Mouse (Mus musculus) gastrocnemius, postnatal 36 days (tissue): ENCODE measurements around the gene Fgfr2. TPM values are rescaled to one million over a fixed set of nuclear protein-coding genes. Genes with fewer than 3 reads are reported as not detected.
"Not testable (repeated sequence)": the region's sequence is repeated elsewhere in the genome, so short reads cannot be mapped to it uniquely, and the experiment has no call there.

Experiments used
- DNase-seq, 2 experiments: peaks; one replicate each; pipeline ENCODE4 v3.0.0; 2022
- intact Hi-C: fragments of 180-260 bp; cut with DNase I; formaldehyde crosslinking; loops from one replicate; pipeline ENCODE4 v1.15.1; 2025
- microRNA-seq, 2 experiments: library from miRNA; unstranded; fragments of <30 nt; microRNA quantifications; one replicate each; pipeline ENCODE4 v1.2.0; 2021
- total RNA-seq, 2 experiments: library from RNA; stranded (reverse); gene quantifications; 2 replicates each; pipeline ENCODE4 v1.2.3; 2021

The Fgfr2 gene
- total RNA-seq, 2 experiments from 2014 or later = 0.28 to 0.49 TPM

- no peak for DNase-seq
- intact Hi-C loops = loop anchor here (10.0 kb wide), 1 partner anchor 212 kb away; no protein-coding TSS in a partner anchor
These were observed 2975.9 kb downstream of the Fgfr2 start for GRCm38 (mm10) chr7:130147230-130147629.

- DNase-seq = no peak
- intact Hi-C loops = loop anchor here (10.0 kb wide), 1 partner anchor 210 kb away; no protein-coding TSS in a partner anchor
These were observed 2977.9 kb downstream of the Fgfr2 start for GRCm38 (mm10) chr7:130145211-130145610.

DNA sequence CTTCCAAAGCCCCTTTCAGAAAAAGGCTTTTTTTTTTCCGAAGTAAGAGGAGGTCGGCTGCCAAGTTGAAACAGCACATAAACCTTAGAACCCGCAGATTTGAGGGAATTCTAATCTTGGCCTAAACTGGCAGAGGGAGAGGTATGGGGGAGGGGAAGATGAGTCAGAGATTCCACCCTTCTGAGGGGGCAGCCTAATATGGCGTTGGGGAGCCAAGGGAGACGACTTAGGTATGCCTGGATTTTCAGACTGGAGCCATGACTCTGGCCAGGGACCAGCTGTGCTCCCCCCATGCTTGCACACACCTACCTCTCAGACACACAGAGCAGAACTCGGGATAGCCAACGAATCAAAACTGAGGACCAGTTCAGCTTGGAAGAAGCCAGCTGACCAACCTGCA, 2979.8 kb downstream of the Fgfr2 start:
- intact Hi-C loops = loop anchor here (10.0 kb wide), 1 partner anchor 209 kb away; no protein-coding TSS in a partner anchor
- DNase-seq = no peak

- intact Hi-C loops = loop anchor here (10.0 kb wide), 1 partner anchor 206 kb away; no protein-coding TSS in a partner anchor
- DNase-seq = no peak
These were observed 2981.9 kb downstream of the Fgfr2 start for GRCm38 (mm10) chr7:130141088-130141873.

GRCm38 (mm10) chr7:130134924-130135365, 2988.2 kb downstream of the Fgfr2 start:
- intact Hi-C loops = no loop called here
- DNase-seq = no peak

GRCm38 (mm10) chr7:130134428-130134827, 2988.7 kb downstream of the Fgfr2 start:
- intact Hi-C loops = not testable (repeated sequence)

DNA sequence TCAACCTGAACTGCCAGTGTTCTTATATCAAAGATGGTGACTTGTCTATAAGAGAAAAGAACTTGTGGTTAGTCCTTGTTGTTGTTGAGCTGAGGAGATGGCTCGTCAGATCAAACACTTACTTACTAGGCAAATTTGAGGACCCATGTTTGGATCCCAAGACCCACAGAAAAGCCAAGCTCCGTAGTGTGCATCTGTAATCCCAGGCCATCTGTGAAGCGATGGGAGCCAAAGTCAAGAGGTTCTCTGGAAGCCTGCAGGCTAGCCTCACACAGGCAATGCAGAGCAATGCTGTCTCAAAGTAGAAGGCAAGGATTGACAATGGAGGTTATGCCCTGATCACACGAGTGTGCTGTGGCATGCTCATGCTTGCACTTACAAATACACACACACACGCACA, 2992.9 kb downstream of the Fgfr2 start:
- DNase-seq = no peak
- intact Hi-C loops = no loop called here

More at GRCm38 (mm10) chr7:130134428-130134827, 2988.7 kb downstream of the Fgfr2 start:
- not testable (repeated sequence) for DNase-seq

- intact Hi-C loops = no loop called here
- no peak for DNase-seq
These were observed 2993.7 kb downstream of the Fgfr2 start for GRCm38 (mm10) chr7:130129359-130129960.

DNA sequence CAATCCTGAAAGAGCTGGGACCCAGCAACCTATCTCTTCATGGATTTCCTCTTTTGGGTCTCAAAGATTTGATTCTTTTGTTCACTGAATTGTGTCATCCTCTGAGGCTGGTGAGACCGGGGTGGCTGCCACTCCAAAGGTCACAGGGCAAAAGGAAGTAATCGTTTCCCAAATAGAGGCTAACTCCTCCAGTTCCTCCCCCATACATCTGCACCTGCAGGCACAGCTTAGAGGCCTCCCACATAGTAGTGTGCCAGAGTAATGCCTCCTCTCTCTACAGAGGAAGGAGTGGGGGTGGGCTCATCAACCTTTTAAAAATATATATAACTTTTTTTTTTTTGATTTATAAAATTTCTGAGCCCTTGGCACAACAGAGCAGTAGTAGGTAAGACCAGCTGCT, 3001.6 kb downstream of the Fgfr2 start:
- no peak for DNase-seq
- intact Hi-C loops = no loop called here

GRCm38 (mm10) chr7:130119466-130119865, 3003.7 kb downstream of the Fgfr2 start:
- intact Hi-C loops = no loop called here
- no peak for DNase-seq

- intact Hi-C loops = no loop called here
- no peak for DNase-seq
These were observed 3004.4 kb downstream of the Fgfr2 start for GRCm38 (mm10) chr7:130118726-130119125.

DNA sequence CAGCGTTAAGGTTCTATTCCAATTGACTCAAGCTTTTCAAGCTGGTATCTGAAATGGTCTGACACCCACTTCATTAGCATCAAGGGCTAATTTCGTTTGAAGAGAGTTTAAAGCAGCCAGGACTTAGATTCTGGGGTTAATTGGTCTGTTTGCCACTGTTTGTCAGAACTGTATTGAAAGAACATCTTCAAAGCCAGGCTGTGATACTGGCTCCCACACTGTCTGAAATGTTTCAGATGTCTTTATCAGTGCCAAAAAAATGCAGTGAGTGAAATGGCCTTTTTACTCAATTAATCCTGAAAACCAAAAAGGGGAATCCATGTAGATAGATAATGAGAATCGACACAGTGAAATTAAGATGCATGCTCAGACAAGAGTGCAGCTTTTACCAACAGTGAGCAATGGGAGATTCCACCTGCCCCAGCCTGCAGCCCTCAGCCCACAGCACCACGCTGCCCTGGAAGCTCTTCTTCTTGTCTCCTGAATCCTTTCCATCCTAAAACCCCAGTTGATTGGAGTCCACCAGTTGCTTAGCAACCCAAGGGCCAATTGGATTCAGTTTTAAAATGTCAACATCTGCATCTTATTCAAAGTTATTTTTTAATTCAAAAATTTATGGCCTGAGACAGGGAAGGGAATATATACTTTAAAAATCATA, 3005.6 kb downstream of the Fgfr2 start:
- intact Hi-C loops = no loop called here
- DNase-seq = no peak

DNA sequence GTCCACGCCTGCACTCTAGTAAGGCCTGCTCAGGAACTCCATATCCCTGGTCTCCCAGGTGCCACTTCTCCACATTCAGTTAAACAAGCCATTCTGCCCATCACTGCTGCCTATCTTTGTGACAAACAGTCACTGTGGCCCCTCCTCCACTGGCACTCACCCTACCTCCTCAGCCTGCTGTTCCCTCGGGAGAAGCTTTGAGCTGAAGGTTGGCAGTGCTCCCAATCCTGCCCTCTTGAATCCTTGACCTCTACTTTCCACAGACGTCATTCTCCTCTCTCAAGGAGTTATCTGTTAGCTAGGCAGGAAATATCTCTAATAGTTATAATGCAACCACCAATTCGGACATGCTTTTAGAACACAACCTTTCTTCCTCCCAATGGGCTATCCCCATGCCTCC, 3008.7 kb downstream of the Fgfr2 start:
- intact Hi-C loops = no loop called here
- no peak for DNase-seq

Small RNA genes within 50 kb of the gene (microRNA-seq; reads per million reads assigned to microRNA genes)
- 0 reads per million in 2 experiments for gene Mir7061

Other genes with a start within 250 kb of the Fgfr2 start
- 10 to 100 TPM; 44.4 to 53.3 TPM for gene Zranb1, start 192.2 kb downstream of the Fgfr2 start, total RNA-seq
- 10 to 100 TPM; 15.1 to 15.9 TPM for gene Ctbp2, start 1.0 kb upstream of the Fgfr2 start, total RNA-seq